Mouse (Mus musculus) liver, embryonic 15.5 days (tissue): ENCODE measurements around the gene Napa. TPM values are rescaled to one million over a fixed set of nuclear protein-coding genes. Genes with fewer than 3 reads are reported as not detected.

Experiments
- ATAC-seq: fragments of 200-750 bp; cut with Nextera tagmentation; 2 replicates; pipeline ENCODE4 v1.8.0; 2017; ENCODE audit warnings: moderate number of reproducible peaks, mild to moderate bottlenecking, moderate library complexity; ENCODE audit not compliant: insufficient read depth
- H3K27ac ChIP-seq: fragments of 300-500 bp; sonication (generic); replicated peaks from 2 replicates; pipeline ENCODE4 v1.5.1; 2015; ENCODE audit warnings: mild to moderate bottlenecking, inconsistent platforms
- H3K27me3 ChIP-seq: fragments of 300-500 bp; sonication (generic); 2 replicates; pipeline ENCODE4 v1.6.1; 2015; ENCODE audit warnings: mild to moderate bottlenecking, inconsistent platforms
- H3K36me3 ChIP-seq: fragments of 300-500 bp; sonication (generic); replicated peaks from 2 replicates; pipeline ENCODE4 v1.6.1; 2015; ENCODE audit warnings: moderate library complexity, mild to moderate bottlenecking, inconsistent platforms
- H3K4me1 ChIP-seq: fragments of 300-500 bp; sonication (generic); replicated peaks from 2 replicates; pipeline ENCODE4 v1.6.1; 2015; ENCODE audit warnings: inconsistent platforms
- H3K4me2 ChIP-seq: fragments of 300-500 bp; sonication (generic); 2 replicates; pipeline ENCODE4 v1.6.1; 2015; ENCODE audit warnings: moderate library complexity, mild to moderate bottlenecking, inconsistent platforms
- H3K4me3 ChIP-seq: fragments of 300-500 bp; sonication (generic); replicated peaks from 2 replicates; pipeline ENCODE4 v1.5.1; 2015; ENCODE audit warnings: mild to moderate bottlenecking, inconsistent platforms
- H3K9ac ChIP-seq: fragments of 300-500 bp; sonication (generic); 2 replicates; pipeline ENCODE4 v1.6.1; 2015; ENCODE audit warnings: moderate library complexity, mild to moderate bottlenecking, inconsistent platforms
- H3K9me3 ChIP-seq: fragments of 300-500 bp; sonication (generic); replicated peaks from 2 replicates; pipeline ENCODE4 v1.6.1; 2016; ENCODE audit warnings: inconsistent platforms
- WGBS: fragments of 180-500 bp; shearing (Covaris S2); methylation state at CpG from one replicate; pipeline ENCODE4 v1.1.7; 2015; ENCODE audit warnings: mixed read lengths; ENCODE audit not compliant: insufficient replicate concordance; 5-methylcytosine and 5-hydroxymethylcytosine counted together
- polyA plus RNA-seq: library from polyadenylated mRNA; unstranded; fragments of >200 nt; fragmentation: Nextera tagmentation; extraction: Ambion mirVana; gene quantifications from 2 replicates; pipeline ENCODE4 v1.2.1, GENCODE M21; 2015

The Napa gene
- polyA plus RNA-seq, 1 experiment from 2014 or later, result 159 TPM

DNA sequence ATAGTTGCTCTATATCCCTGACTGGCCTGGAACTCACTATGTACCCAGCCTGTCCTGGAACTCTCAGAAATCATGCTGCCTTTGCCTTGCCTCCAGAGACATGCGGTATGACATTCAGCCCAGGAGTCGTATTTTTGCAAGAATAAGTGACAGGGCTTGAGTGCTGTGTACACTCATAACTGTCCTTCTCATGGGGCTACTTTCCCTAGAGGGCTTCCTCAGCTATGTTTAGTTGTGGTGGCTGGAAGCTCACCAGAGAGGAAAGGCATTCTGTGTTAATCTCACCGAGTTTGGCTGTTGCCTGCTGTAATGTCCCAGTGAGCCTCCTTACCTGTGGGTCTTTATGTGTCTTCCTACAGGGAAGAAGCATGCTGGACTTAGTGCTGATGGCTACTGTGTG, 3.7 kb upstream of the Napa start:
- Histone ChIP-seq H3K4me1 (peaks cover 17% of the 10 kb centered on the region), H3K36me3 (no peaks in the 10 kb centered on the region), H3K9me3 (no peaks in the 10 kb centered on the region), H3K27me3 (peaks cover 20% of the 10 kb centered on the region; the same call in 1 of the 2 replicates), H3K4me2 (no peak overlapping the region), H3K4me3 (no peak overlapping the region), H3K27ac (no peak overlapping the region), H3K9ac (no peak overlapping the region)
- WGBS, result 47% methylated on average over 3 of the region's 3 CpGs
- no peak for ATAC-seq

DNA sequence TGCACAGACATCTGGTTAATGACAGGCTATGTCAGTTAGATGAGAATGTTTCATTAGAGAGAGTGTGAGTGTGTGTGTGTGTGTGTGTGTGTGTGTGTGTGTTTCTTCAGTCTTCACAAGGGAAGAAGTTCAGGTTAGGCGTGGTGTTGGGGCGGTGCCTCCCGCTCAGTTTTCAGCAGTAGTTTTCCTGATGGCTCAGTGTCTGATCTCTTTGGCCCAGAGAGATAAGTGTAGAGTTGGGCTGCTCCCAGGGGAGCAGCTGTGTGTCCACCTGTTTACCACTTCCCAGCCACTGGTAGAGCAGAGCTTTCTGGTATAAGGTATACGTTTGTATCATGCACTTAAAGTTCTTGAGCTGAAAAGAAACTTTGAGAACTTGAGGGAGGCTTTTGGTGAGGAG, 1.6 kb downstream of the Napa start:
- H3K4me1 ChIP-seq, result peaks cover 54% of the 10 kb centered on the region
- 0 out of 2 replicates have a peak, but pooled peaks cover 5% of the 10 kb centered on the region for H3K27me3 ChIP-seq
- H3K4me2 ChIP-seq, result peak overlapping the region; percentile 79
- peaks cover 47% of the 10 kb centered on the region for H3K36me3 ChIP-seq
- H3K9ac ChIP-seq, result peak overlapping the region; percentile 94
- peak overlapping the region; percentile 78 for H3K4me3 ChIP-seq
- peak overlapping the region; percentile 96 for H3K27ac ChIP-seq
- H3K9me3 ChIP-seq, result no peaks in the 10 kb centered on the region
- WGBS, result 29% methylated on average over 4 of the region's 4 CpGs
- peak; percentile 51 for ATAC-seq

DNA sequence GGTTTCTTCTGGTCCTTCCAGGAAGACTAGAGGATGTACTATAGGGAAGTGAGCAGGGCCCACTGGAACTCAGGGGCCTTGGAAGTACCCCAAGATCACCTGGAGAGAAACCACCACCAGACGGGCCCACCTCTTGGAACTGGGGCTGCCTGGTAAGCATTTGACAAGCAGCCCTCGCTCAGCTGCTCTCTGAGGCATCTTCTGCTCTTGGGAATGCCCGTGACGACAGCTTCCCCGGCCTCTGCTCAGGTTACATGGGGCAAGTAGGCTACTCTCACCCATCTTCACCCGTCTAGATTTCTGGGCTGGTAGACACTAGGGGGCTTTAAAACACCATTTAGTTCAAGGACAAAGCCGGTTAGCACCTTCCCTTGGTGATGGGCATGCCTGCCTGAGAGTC, 2.8 kb downstream of the Napa start:
- peak overlapping the region; percentile 79 for H3K4me2 ChIP-seq
- ATAC-seq, result no peak
- peak overlapping the region; percentile 94 for H3K9ac ChIP-seq
- peaks cover 57% of the 10 kb centered on the region for H3K36me3 ChIP-seq
- peak overlapping the region; percentile 96 for H3K27ac ChIP-seq
- H3K27me3 ChIP-seq, result no peaks in the 10 kb centered on the region
- peaks cover 54% of the 10 kb centered on the region for H3K4me1 ChIP-seq
- WGBS, result 81% methylated on average over 7 of the region's 7 CpGs
- H3K4me3 ChIP-seq, result peak overlapping the region; percentile 78
- no peaks in the 10 kb centered on the region for H3K9me3 ChIP-seq

DNA sequence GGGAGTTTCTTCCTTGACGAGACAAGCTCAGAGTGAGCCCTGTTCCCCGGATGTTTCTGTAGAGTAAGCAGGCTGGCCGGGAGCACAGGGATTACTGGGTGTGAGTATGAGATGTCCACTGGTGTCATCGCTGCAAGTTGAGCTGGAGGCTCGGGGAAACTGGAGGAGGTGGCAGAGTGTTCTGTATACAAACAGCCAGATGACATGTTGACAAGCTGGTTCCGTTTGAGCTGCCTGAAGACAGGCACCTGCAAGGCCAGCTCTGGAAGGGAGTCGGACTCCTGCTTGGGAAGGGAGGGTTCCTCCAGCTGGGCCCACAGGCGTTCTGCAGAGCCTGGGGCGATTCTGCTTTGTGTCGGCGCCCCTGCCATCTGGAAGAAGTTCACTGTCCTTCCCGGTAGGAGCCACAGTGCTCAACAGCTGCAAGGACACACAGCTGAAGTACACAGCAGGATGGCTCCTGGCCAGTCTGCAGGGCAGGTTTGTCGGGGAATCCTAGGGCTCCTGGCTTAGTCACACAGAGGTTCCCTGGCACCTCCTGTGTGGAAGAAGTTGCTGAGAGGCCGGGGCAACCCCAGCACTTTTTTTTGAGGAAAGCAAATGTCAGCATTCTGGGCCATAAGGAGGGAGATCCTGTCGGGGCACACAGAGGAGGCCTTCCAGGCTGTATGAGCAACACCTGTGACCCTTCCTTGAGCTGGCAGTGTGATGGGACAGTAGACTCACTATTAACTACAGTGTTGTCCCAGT, 3.6 kb downstream of the Napa start:
- no peaks in the 10 kb centered on the region for H3K9me3 ChIP-seq
- WGBS, result 79% methylated on average over 15 of the region's 15 CpGs
- H3K27me3 ChIP-seq, result no peaks in the 10 kb centered on the region
- ATAC-seq, result no peak
- H3K36me3 ChIP-seq, result peaks cover 66% of the 10 kb centered on the region
- H3K4me3 ChIP-seq, result no peak overlapping the region
- peaks cover 53% of the 10 kb centered on the region for H3K4me1 ChIP-seq
- H3K27ac ChIP-seq, result no peak overlapping the region
- H3K9ac ChIP-seq, result no peak overlapping the region
- H3K4me2 ChIP-seq, result no peak overlapping the region

DNA sequence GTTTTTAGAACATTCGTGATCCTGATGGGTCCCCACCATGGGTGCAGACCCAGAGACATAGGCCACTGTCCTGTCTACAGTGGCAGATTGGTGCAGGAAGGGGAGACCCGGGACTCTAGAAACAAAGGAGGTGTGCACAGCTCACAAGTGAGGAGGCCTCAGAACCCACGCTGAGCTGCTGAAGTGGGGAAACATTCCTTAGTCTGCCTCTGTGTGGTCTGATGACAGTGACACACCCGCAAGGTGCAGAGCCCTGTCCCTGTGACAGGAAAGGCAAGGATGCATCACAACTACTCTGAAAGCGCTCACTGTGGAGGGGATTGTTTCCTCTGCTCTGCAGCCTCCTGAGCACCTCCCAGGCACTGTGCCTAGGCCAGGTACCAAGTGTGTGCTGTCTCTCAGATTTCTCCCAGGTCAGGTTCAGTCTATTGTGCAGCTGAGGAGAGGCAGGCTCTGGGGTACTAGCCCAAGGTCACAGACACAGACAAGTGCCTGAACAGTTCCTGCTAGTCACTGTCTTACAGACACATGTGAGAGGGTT, 4.5 kb downstream of the Napa start:
- H3K9me3 ChIP-seq, result no peaks in the 10 kb centered on the region
- WGBS, result 86% methylated on average over 5 of the region's 5 CpGs
- H3K4me3 ChIP-seq, result no peak overlapping the region
- H3K9ac ChIP-seq, result no peak overlapping the region
- H3K27me3 ChIP-seq, result no peaks in the 10 kb centered on the region
- ATAC-seq, result no peak
- H3K27ac ChIP-seq, result no peak overlapping the region
- H3K4me1 ChIP-seq, result peaks cover 44% of the 10 kb centered on the region
- H3K4me2 ChIP-seq, result no peak overlapping the region
- H3K36me3 ChIP-seq, result peaks cover 74% of the 10 kb centered on the region

DNA sequence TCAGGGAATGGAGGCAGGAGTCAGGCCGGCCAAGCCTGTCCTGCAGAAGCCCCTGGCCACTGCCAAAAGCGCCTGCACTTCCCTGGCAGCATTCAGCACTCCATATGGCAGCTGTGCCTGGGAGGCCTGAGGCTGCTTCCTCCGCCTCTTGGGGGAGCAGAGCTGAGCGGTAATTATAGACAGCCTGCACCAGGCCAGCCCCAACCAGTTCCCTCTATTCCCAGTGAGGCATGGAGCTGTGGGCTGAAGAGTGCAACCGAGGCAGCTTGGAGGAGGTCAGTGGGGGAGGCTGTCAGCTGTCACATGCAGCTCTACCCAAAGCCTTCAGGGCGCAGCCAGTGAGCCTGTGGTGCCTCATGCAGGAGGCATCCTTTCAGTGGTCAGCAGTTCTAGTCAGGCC, 5.5 kb downstream of the Napa start:
- no peak overlapping the region for H3K27ac ChIP-seq
- H3K9ac ChIP-seq, result no peak overlapping the region
- peaks cover 43% of the 10 kb centered on the region for H3K4me1 ChIP-seq
- 85% methylated on average over 6 of the region's 6 CpGs for WGBS
- H3K27me3 ChIP-seq, result no peaks in the 10 kb centered on the region
- H3K9me3 ChIP-seq, result no peaks in the 10 kb centered on the region
- H3K4me2 ChIP-seq, result no peak overlapping the region
- peaks cover 84% of the 10 kb centered on the region for H3K36me3 ChIP-seq
- H3K4me3 ChIP-seq, result no peak overlapping the region
- ATAC-seq, result no peak

DNA sequence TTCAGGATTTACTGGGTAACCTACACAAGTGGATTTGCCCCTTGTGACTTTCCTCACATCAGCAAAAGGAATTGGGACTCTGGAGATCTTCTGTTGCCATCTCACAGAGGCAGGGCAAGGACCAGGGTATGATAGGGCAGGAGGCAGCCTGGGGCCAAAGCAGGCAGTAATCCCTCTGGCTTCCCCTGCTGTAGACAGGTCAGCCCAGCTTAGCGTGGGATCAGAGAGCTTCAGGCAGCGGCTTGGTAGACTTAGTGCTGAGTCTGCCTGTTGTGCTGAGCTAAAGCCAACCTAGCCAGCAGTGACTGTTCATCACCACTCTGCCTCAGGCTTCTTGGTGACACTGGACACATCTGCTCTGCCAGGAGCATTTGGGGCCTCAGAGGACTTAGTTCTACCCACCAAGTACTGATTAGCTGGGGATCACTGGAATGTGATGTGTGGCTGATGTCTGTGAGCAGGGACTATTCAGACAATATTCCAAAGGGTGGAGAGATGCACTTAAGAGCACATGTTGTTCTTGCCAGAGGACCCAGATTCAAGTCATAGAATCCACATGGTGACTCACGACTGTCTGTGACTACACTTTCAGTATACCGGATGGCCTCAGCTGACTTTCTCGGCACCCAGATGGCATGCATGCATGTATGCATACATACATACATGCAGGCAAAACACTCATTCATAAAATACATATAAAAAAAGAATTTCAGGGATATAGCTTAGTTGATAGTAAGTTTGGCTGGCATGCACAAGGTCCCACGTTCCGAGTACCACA, 6.5 kb downstream of the Napa start:
- peaks cover 95% of the 10 kb centered on the region for H3K36me3 ChIP-seq
- WGBS, result 89% methylated on average over 7 of the region's 7 CpGs
- no peak overlapping the region for H3K9ac ChIP-seq
- no peak overlapping the region for H3K4me3 ChIP-seq
- no peaks in the 10 kb centered on the region for H3K27me3 ChIP-seq
- H3K27ac ChIP-seq, result no peak overlapping the region
- no peaks in the 10 kb centered on the region for H3K9me3 ChIP-seq
- ATAC-seq, result no peak
- peaks cover 35% of the 10 kb centered on the region for H3K4me1 ChIP-seq
- H3K4me2 ChIP-seq, result no peak overlapping the region

DNA sequence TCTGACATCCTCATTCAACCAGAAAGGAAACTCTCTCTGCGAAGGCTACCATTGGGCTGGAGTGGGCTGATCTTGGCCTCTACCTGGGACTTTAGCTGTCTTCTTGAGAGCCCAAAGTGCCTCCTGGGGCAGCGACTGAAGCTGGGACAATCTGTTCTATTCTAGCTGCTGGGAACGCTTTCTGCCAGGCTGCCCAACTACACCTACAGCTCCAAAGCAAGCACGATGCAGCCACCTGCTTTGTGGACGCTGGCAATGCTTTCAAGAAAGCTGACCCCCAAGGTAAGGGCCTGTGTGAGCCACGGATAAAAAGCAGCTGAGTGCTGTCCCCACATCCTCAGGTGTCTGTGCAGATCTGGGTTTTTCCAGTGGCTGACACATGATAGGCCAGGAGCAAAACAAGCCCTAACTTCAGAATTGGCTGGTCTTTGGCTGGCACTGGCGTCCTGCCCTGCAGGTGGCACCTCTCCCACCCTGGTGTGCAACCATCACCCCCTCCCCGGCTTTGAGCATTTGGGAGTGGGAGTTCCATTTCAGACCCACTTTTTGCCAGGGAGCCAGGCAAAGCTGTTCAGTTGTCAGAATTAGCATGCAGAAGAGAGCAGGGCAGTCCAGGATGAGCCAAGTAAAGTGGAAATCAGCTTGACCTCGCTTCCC, 10.8 kb downstream of the Napa start:
- Histone ChIP-seq H3K9me3 (no peaks in the 10 kb centered on the region), H3K4me1 (no peaks in the 10 kb centered on the region), H3K27ac (no peak overlapping the region), H3K36me3 (peaks cover 98% of the 10 kb centered on the region), H3K4me3 (no peak overlapping the region), H3K4me2 (no peak overlapping the region), H3K27me3 (no peaks in the 10 kb centered on the region), H3K9ac (no peak overlapping the region)
- ATAC-seq, result no peak
- 87% methylated on average over 9 of the region's 9 CpGs for WGBS

DNA sequence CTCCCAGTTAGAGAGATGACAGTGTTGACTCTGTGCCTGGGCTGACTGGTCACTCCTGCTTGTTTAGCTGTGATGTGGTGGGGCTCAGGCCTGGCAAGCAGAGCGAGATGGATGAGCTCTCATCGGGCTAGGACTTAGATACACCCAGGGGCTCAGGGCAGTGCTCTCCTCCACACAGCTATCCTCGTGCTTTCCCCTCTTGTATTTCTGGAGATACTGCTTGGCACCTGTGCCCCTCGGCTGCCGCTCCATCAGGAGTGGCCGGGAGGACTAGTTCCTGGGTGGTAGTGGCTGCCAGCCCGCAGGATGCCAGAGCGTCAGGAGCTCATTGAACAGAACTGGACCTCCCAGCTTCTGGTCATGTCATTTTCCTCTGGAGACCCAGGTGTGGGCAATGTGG, 11.9 kb downstream of the Napa start:
- Histone ChIP-seq H3K4me1 (no peaks in the 10 kb centered on the region), H3K36me3 (peaks cover 98% of the 10 kb centered on the region), H3K4me3 (no peak overlapping the region), H3K27me3 (no peaks in the 10 kb centered on the region), H3K27ac (no peak overlapping the region), H3K9me3 (no peaks in the 10 kb centered on the region), H3K9ac (no peak overlapping the region), H3K4me2 (no peak overlapping the region)
- 87% methylated on average over 8 of the region's 8 CpGs for WGBS
- no peak for ATAC-seq

DNA sequence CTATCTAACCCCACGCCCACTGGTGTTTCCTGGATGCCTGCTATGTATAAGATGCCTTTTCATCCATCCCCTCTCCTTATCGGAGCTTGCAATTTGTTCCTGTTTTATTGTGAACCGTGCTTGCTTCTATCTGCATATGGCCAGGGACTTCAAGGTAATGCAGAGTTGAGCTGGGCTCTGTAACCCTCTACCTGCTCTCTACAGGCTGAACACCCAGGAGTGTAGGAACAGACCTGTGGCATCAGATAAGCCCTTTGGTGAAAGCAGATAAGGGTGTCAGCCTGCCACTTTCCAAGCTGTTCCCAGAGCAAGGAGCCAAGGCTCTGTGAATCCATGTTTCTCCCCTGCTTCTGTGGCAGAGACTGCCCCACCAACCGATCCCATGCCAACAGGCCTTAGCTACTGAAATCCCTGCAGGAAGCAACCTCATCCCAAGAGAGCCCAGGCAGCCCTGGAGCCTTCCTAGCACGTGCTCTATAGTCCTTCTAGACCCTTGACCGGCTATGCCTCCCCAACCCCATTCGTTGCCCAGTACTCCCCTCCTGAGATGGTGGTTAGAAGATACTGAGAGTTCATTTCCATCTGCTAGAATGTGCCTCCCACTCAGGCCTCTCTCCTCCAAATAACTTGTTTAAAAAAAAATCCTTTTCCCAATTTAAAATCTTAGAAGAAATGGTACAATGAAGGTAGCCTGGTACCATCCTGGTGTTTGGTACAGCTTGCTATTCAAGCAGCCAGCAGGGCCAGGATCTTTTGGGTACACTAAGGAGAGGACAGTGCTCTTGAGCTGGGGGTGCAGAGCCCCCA, 13.2 kb downstream of the Napa start:
- ATAC-seq, result no peak
- WGBS, result 83% methylated on average over 7 of the region's 7 CpGs
- Histone ChIP-seq H3K27ac (no peak overlapping the region), H3K9me3 (no peaks in the 10 kb centered on the region), H3K4me2 (no peak overlapping the region), H3K4me1 (no peaks in the 10 kb centered on the region), H3K4me3 (no peak overlapping the region), H3K27me3 (no peaks in the 10 kb centered on the region), H3K36me3 (peaks cover 100% of the 10 kb centered on the region), H3K9ac (no peak overlapping the region)
